Comparison of ENCODE assay signal across 9 mouse cellular contexts in the genomic region with DNA sequence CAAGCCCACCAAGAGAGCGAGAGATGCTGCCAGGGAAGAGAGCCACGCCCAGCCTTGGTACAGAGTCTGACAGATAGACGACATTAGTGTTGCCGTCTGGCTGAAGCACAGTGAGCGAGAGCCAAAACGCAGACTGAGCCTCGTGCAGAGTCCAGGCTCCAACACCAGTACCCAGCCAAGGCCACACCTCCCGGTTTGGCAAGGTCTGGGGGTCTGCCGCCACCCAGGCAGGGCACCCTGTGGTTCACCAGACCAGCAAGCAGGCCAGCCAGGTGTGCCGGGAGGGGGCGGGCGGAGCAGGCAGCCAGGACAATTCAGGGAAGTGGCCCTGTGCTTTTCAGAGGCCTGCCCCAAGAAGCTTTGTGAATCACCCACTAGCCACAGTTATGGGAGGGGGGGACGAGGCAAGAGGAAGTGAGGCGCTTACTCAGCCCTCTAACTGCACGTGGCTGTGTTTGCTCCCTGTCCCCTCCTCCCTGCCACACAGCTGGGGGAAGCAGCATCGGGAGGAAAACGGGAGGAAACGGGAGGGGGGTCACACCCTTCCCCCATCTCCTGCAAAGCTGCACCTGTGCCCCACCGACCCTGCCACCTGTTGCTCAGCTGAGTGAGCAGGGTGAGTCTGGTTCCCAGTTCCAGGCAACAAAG. TPM values are rescaled to one million over a fixed set of nuclear protein-coding genes. Genes with fewer than 3 reads are reported as not detected.
DNase-seq lines count a peak whose midpoint lies in the region; ATAC-seq and TF ChIP-seq lines count a peak whose summit lies in the region.
"Had no signal": no experiment of that assay in that cellular context is flagged by ENCODE, and none has a peak within 500 bp of the region (broad histone marks: within the 10 kb centered on the region; RNA-seq: fewer than 3 reads in every experiment).

No protein-coding gene starts in this region.

- no peaks in the 10 kb centered on the region for H3K79me3 ChIP-seq in C2C12 (ENCODE audit: low read depth)

- DNase-seq in gastrocnemius, adult 2 months: peak; percentile 68
- no peak for DNase-seq in gastrocnemius, adult 18-20 months (ENCODE audit: low spot score)
- no peak for DNase-seq in forebrain, postnatal 0 days
- DNase-seq in layer of hippocampus, adult 18-20 months (ENCODE audit: low spot score in 2 of 2): no peak
- no peak for DNase-seq in cerebellum, postnatal 36 days

- intact Hi-C loops in gastrocnemius, adult 2 months (cut with DNase I): no loop called here

- H3K4me1 ChIP-seq in forebrain, postnatal 0 days (ENCODE audit: insufficient read depth): no peaks in the 10 kb centered on the region
- H3K4me1 ChIP-seq in intestine, postnatal 0 days (replicated peaks; ENCODE audit: control insufficient read depth, insufficient read depth, low read length): no peaks in the 10 kb centered on the region; the same call in 1 of the 2 replicates

- peak overlapping the region; percentile 48 for H3ac ChIP-seq in C2C12 (ENCODE audit: control insufficient read depth, insufficient read length, low read depth)

- no peaks in the 10 kb centered on the region for H3K9me3 ChIP-seq in forebrain, postnatal 0 days (ENCODE audit: low read length)
- no peaks in the 10 kb centered on the region for H3K9me3 ChIP-seq in intestine, postnatal 0 days (ENCODE audit: control insufficient read depth)

- H3K27ac ChIP-seq in gastrocnemius, adult 2 months: peak overlapping the region; percentile 50
- H3K27ac ChIP-seq in forebrain, postnatal 0 days (ENCODE audit: low read depth, low read length): no peak overlapping the region
- H3K27ac ChIP-seq in intestine, postnatal 0 days (ENCODE audit: low read depth, low read length): no peak overlapping the region
- H3K27ac ChIP-seq: liver, embryonic 14.5 days had no signal

- no peaks in the 10 kb centered on the region for H3K79me2 ChIP-seq in C2C12 (ENCODE audit: control insufficient read depth, insufficient read depth)

- no peaks in the 10 kb centered on the region for H3K27me3 ChIP-seq in C2C12 (ENCODE audit: control insufficient read depth, insufficient read depth, insufficient read length)
- H3K27me3 ChIP-seq in forebrain, postnatal 0 days (ENCODE audit: insufficient read depth, low read length): no peaks in the 10 kb centered on the region
- no peaks in the 10 kb centered on the region for H3K27me3 ChIP-seq in intestine, postnatal 0 days (replicated peaks; ENCODE audit: control insufficient read depth, insufficient read depth, low read length)

- ATAC-seq in forebrain, postnatal 0 days: peak; percentile 42; the same call in 1 of the 2 replicates
- ATAC-seq in intestine, postnatal 0 days: peak; percentile 44
- peak; percentile 92 for ATAC-seq in megakaryocyte progenitor cell, adult 5-6 weeks (replicated peaks; ENCODE audit: poor library complexity)

- H3K36me3 ChIP-seq in C2C12 (ENCODE audit: control insufficient read depth, insufficient read depth): no peaks in the 10 kb centered on the region
- no peaks in the 10 kb centered on the region for H3K36me3 ChIP-seq in forebrain, postnatal 0 days (ENCODE audit: insufficient read depth)
- H3K36me3 ChIP-seq in intestine, postnatal 0 days (ENCODE audit: control insufficient read depth, insufficient read depth): no peaks in the 10 kb centered on the region

- WGBS in forebrain, postnatal 0 days: 24% methylated on average over 17 of the region's 19 CpGs
- WGBS in intestine, postnatal 0 days: 16% methylated on average over 19 of the region's 19 CpGs

- no peak overlapping the region for H3K4me2 ChIP-seq in forebrain, postnatal 0 days (ENCODE audit: low read depth)
- peak overlapping the region; percentile 24; the same call in 1 of the 2 replicates for H3K4me2 ChIP-seq in intestine, postnatal 0 days (replicated peaks; ENCODE audit: low read depth)

- no peak for TF ChIP-seq CTCF in gastrocnemius, adult 2 months (IDR thresholded peaks at IDR 0.05)
- no peak for TF ChIP-seq CTCF in C2C12 (IDR thresholded peaks at IDR 0.05; ENCODE audit: control insufficient read depth, insufficient read depth, insufficient read length)
- no peak for TF ChIP-seq CTCF in forebrain, postnatal 0 days (IDR thresholded peaks at IDR 0.05; ENCODE audit: low read depth)
- 0 out of 2 replicates have a peak, but pooled peaks have one; percentile 11 for TF ChIP-seq CTCF in intestine, postnatal 0 days (IDR thresholded peaks at IDR 0.05; ENCODE audit: low read depth)

- H3K9ac ChIP-seq in forebrain, postnatal 0 days: no peak overlapping the region
- H3K9ac ChIP-seq in intestine, postnatal 0 days (ENCODE audit: low read depth, low read length): peak overlapping the region; percentile 1; the same call in 1 of the 2 replicates
- H3K9ac ChIP-seq: liver, embryonic 14.5 days had no signal

- peak overlapping the region; percentile 30; the same call in 1 of the 2 replicates for H3K4me3 ChIP-seq in gastrocnemius, adult 2 months
- H3K4me3 ChIP-seq in C2C12 (ENCODE audit: insufficient read depth, poor library complexity, severe bottlenecking): no peak overlapping the region
- H3K4me3 ChIP-seq in forebrain, postnatal 0 days (ENCODE audit: low read depth, low read length): no peak overlapping the region
- H3K4me3 ChIP-seq in intestine, postnatal 0 days (ENCODE audit: low read depth, low read length): peak overlapping the region; percentile 12; the same call in 1 of the 2 replicates

TF ChIP-seq in C2C12, 6 proteins besides CTCF, POLR2A, EP300 and RAD21:
- TF ChIP-seq MYOD1 (IDR thresholded peaks at IDR 0.05; ENCODE audit: control insufficient read depth, insufficient read length, low read depth) (peak; percentile 78), MYOG (IDR thresholded peaks at IDR 0.05; ENCODE audit: control insufficient read depth, extremely low read depth, insufficient read length) (no peak), CEBPB (IDR thresholded peaks at IDR 0.05; ENCODE audit: low read depth) (no peak), FOSL1 (IDR thresholded peaks at IDR 0.05; ENCODE audit: insufficient read depth, low read length, poor library complexity, severe bottlenecking) (no peak), MAX (IDR thresholded peaks at IDR 0.05) (peak; percentile 98), USF1 (IDR thresholded peaks at IDR 0.05; ENCODE audit: low read depth) (peak; percentile 21)

RNA-seq across cellular contexts. Expression of a gene that starts 15.0 kb away (rescaled TPM):
- total RNA-seq in gastrocnemius, adult 2 months (2021): 1 to 10 TPM; 1.5 to 1.8 TPM
- total RNA-seq in gastrocnemius, adult 18-20 months (2021): 1 to 10 TPM; 1.7 to 1.8 TPM
- polyA plus RNA-seq in C2C12 (2012; fragmentation: generic; extraction: Trizol): 49.6 TPM
- total RNA-seq in forebrain, postnatal 0 days (2014; rRNA removed): 5.3 and 7.8 TPM in 2 replicates
- polyA plus RNA-seq in forebrain, postnatal 0 days (2015; fragmentation: Nextera tagmentation; extraction: Ambion mirVana): 7.6 and 8.9 TPM in 2 replicates
- 3.9 and 4.2 TPM in 2 replicates for polyA plus RNA-seq in intestine, postnatal 0 days (2015; fragmentation: Nextera tagmentation; extraction: Ambion mirVana)
- total RNA-seq in megakaryocyte progenitor cell, adult 5-6 weeks (2015): not detected in 2 replicates
- total RNA-seq in megakaryocyte progenitor cell, adult 5-6 weeks (2017): not detected in 2 replicates
- 1 to 10 TPM; 4.5 to 5.5 TPM for total RNA-seq in layer of hippocampus, adult 18-20 months (2021)

RNA-seq across cellular contexts. Expression of a gene that starts 26.7 kb away (rescaled TPM):
- total RNA-seq in gastrocnemius, adult 2 months (2021): 10 to 100 TPM; 56.1 to 63.1 TPM
- total RNA-seq in gastrocnemius, adult 18-20 months (2021): 10 to 100 TPM; 56.9 to 72.5 TPM
- 294 TPM for polyA plus RNA-seq in C2C12 (2012; fragmentation: generic; extraction: Trizol)
- 65.5 and 69.0 TPM in 2 replicates for total RNA-seq in forebrain, postnatal 0 days (2014; rRNA removed)
- 78.3 and 86.9 TPM in 2 replicates for polyA plus RNA-seq in forebrain, postnatal 0 days (2015; fragmentation: Nextera tagmentation; extraction: Ambion mirVana)
- 44.5 and 44.9 TPM in 2 replicates for polyA plus RNA-seq in intestine, postnatal 0 days (2015; fragmentation: Nextera tagmentation; extraction: Ambion mirVana)
- 30.0 and 32.4 TPM in 2 replicates for total RNA-seq in megakaryocyte progenitor cell, adult 5-6 weeks (2015)
- total RNA-seq in megakaryocyte progenitor cell, adult 5-6 weeks (2017): 74.6 and 109 TPM in 2 replicates
- total RNA-seq in layer of hippocampus, adult 18-20 months (2021): 10 to 100 TPM; 56.0 to 72.8 TPM

RNA-seq across cellular contexts. Expression of a gene that starts 41.5 kb away (rescaled TPM):
- total RNA-seq in gastrocnemius, adult 2 months (2021): 1 to 10 TPM in 1 of 2 experiments, under 1 TPM in 1; 0.94 to 1.1 TPM
- total RNA-seq in gastrocnemius, adult 18-20 months (2021): under 1 TPM; 0.39 to 1.00 TPM
- polyA plus RNA-seq in C2C12 (2012; fragmentation: generic; extraction: Trizol): 0.39 TPM
- 32.9 and 33.8 TPM in 2 replicates for total RNA-seq in forebrain, postnatal 0 days (2014; rRNA removed)
- 28.9 and 31.6 TPM in 2 replicates for polyA plus RNA-seq in forebrain, postnatal 0 days (2015; fragmentation: Nextera tagmentation; extraction: Ambion mirVana)
- polyA plus RNA-seq in intestine, postnatal 0 days (2015; fragmentation: Nextera tagmentation; extraction: Ambion mirVana): 1.3 and 1.9 TPM in 2 replicates
- total RNA-seq in megakaryocyte progenitor cell, adult 5-6 weeks (2015): not detected in 2 replicates
- not detected in 2 replicates for total RNA-seq in megakaryocyte progenitor cell, adult 5-6 weeks (2017)
- 10 to 100 TPM; 36.9 to 38.9 TPM for total RNA-seq in layer of hippocampus, adult 18-20 months (2021)

Comparison
In these comparisons a context has a peak if more than half of its experiments do, and no peak if none do; other contexts are left out.
1. H3K4me3 ChIP-seq: peak in gastrocnemius, adult 2 months (single experiment) and intestine, postnatal 0 days (single experiment); none in C2C12 (single experiment) and forebrain, postnatal 0 days (single experiment).
2. ATAC-seq: peak in every context shown above with its lines; median percentile 92 in megakaryocyte progenitor cell, adult 5-6 weeks; 44 in intestine, postnatal 0 days; 42 in forebrain, postnatal 0 days.
3. RNA of a gene that starts 41.5 kb away (total RNA-seq): 36.9 to 38.9 TPM in layer of hippocampus, adult 18-20 months and 32.9 to 33.8 TPM in forebrain, postnatal 0 days; 0.94 to 1.1 TPM in gastrocnemius, adult 2 months, 0.39 to 1.00 TPM in gastrocnemius, adult 18-20 months and not detected in megakaryocyte progenitor cell, adult 5-6 weeks; every median in the first group is over 10 times any median in the second.